Mouse (Mus musculus): ENCODE data around the gene Smim11. TPM values are rescaled to one million over a fixed set of nuclear protein-coding genes. Genes with fewer than 3 reads are reported as not detected.
A peak's percentile ranks its signal among the peaks of the same experiment; 100 is the strongest.

Smim11 gene
- polyA plus RNA-seq, 1 experiment from 2014 or later, result 145 TPM

GRCm38 (mm10) chr16:92353295-92353694 lies 52.2 kb downstream of the Smim11 start:
- Histone ChIP-seq H3K27me3 (peaks cover 44% of the 10 kb centered on the region), H3K36me3 (no peaks in the 10 kb centered on the region), H3K9me3 (no peaks in the 10 kb centered on the region), H3K4me2 (replicated peaks) (no peak overlapping the region), H3K4me3 (no peak overlapping the region), H3K27ac (no peak overlapping the region), H3K4me1 (peaks cover 35% of the 10 kb centered on the region), H3K9ac (no peak overlapping the region)
- ATAC-seq (ENCODE audit: low FRiP score, low read depth), result no peak
- 78% methylated on average over 12 of the region's 12 CpGs for WGBS

- 25% methylated on average over 2 of the region's 2 CpGs for WGBS
- Histone ChIP-seq H3K9me3 (no peaks in the 10 kb centered on the region), H3K36me3 (no peaks in the 10 kb centered on the region), H3K27me3 (peaks cover 38% of the 10 kb centered on the region), H3K27ac (no peak overlapping the region), H3K4me3 (no peak overlapping the region), H3K9ac (no peak overlapping the region), H3K4me2 (replicated peaks) (no peak overlapping the region), H3K4me1 (peaks cover 41% of the 10 kb centered on the region)
- no peak for ATAC-seq (ENCODE audit: low FRiP score, low read depth)
These were observed 52.8 kb downstream of the Smim11 start for GRCm38 (mm10) chr16:92353897-92354296.

- Histone ChIP-seq H3K4me1 (peaks cover 45% of the 10 kb centered on the region), H3K27ac (no peak overlapping the region), H3K36me3 (no peaks in the 10 kb centered on the region), H3K4me3 (no peak overlapping the region), H3K9ac (no peak overlapping the region), H3K9me3 (no peaks in the 10 kb centered on the region), H3K4me2 (replicated peaks) (no peak overlapping the region), H3K27me3 (peaks cover 40% of the 10 kb centered on the region)
- WGBS, result 80% methylated on average over 5 of the region's 5 CpGs
- no peak for ATAC-seq (ENCODE audit: low FRiP score, low read depth)
These were observed 54.3 kb downstream of the Smim11 start for GRCm38 (mm10) chr16:92355366-92355765.

DNA sequence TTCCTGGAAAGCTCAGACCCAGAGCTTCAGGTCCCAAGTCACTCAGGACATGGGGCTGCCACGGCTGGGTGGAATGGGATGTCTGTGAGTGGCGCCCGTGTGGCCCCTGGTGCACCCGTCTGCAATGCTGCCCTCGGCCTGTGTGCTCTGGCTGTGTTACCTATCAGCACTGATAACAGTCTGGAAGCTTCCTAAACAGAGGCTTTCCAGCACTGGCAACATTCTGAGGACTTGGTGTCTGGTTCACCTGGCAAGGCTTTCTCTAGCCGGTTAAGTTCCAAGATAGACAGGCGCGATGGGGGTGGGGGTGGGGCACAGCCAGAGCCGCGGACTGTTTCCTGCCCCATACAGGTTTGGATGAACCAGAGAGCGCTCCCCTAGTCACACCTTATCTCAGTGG lies 54.9 kb downstream of the Smim11 start:
- Histone ChIP-seq H3K9me3 (no peaks in the 10 kb centered on the region), H3K4me1 (peaks cover 45% of the 10 kb centered on the region), H3K27ac (no peak overlapping the region), H3K36me3 (no peaks in the 10 kb centered on the region), H3K9ac (0 out of 2 replicates have a peak overlapping the region, but pooled peaks have one; percentile 8), H3K27me3 (peaks cover 43% of the 10 kb centered on the region), H3K4me3 (no peak overlapping the region), H3K4me2 (replicated peaks) (no peak overlapping the region)
- WGBS, result 73% methylated on average over 11 of the region's 11 CpGs
- no peak for ATAC-seq (ENCODE audit: low FRiP score, low read depth)

DNA sequence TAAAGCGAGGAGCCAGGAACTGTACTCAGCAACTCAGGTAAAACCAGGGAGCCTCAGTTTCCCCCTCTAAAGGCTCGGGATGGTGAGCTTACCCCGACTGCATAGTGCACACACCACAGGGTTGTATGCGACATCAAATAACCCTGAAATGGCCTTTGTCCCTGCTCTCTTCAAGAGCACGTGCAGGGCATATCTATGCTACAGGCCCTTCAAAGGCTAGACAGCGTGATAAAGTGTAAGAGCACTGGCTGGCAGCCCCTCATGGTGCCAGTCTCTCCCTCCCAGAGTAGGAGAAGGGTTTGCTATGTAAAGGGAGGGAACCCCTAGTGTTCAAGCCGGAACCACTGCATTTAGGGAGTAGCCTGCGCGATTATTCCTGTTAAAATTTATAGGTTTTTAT lies 55.9 kb downstream of the Smim11 start:
- 79% methylated on average over 9 of the region's 9 CpGs for WGBS
- Histone ChIP-seq H3K36me3 (no peaks in the 10 kb centered on the region), H3K9me3 (no peaks in the 10 kb centered on the region), H3K4me2 (replicated peaks) (no peak overlapping the region), H3K9ac (no peak overlapping the region), H3K4me1 (peaks cover 45% of the 10 kb centered on the region), H3K27ac (no peak overlapping the region), H3K4me3 (no peak overlapping the region), H3K27me3 (peaks cover 41% of the 10 kb centered on the region)
- ATAC-seq (ENCODE audit: low FRiP score, low read depth), result no peak

DNA sequence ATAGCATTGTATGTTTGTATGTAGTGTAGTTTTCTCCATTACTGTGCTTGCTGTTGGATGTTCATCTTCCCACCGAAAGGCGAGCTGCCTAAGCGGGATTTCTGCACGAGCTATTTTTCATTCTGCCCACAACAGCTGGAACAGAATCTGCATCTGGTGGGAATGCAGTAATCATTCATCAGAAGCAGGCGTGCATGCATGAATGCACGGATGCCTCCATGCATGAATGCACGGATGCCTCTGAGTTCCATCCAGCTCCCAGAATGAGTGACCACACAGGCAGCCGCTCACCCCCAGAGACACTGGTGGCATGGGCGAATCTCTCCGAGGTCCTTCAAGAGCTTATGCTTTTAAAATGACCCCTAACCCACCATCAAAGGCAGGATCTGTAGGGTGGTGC lies 56.5 kb downstream of the Smim11 start:
- H3K4me1 ChIP-seq, result peaks cover 45% of the 10 kb centered on the region
- ATAC-seq (ENCODE audit: low FRiP score, low read depth), result no peak
- 71% methylated on average over 10 of the region's 10 CpGs for WGBS

GRCm38 (mm10) chr16:92358734-92359133 lies 57.6 kb downstream of the Smim11 start:
- no peaks in the 10 kb centered on the region for H3K36me3 ChIP-seq
- H3K27ac ChIP-seq, result no peak overlapping the region
- no peak overlapping the region for H3K9ac ChIP-seq
- H3K4me3 ChIP-seq, result no peak overlapping the region
- peak overlapping the region; percentile 23 for H3K4me2 ChIP-seq (replicated peaks)
- peaks cover 48% of the 10 kb centered on the region for H3K27me3 ChIP-seq
- no peaks in the 10 kb centered on the region for H3K9me3 ChIP-seq
- 0 out of 2 replicates have a peak, but pooled peaks have one; percentile 13 for ATAC-seq (ENCODE audit: low FRiP score, low read depth)
- peaks cover 40% of the 10 kb centered on the region for H3K4me1 ChIP-seq
- 17% methylated on average over 9 of the region's 9 CpGs for WGBS

More for the DNA sequence above, 56.5 kb downstream of the Smim11 start:
- Histone ChIP-seq H3K27me3 (peaks cover 46% of the 10 kb centered on the region), H3K36me3 (no peaks in the 10 kb centered on the region), H3K4me3 (no peak overlapping the region), H3K9me3 (no peaks in the 10 kb centered on the region), H3K4me2 (replicated peaks) (no peak overlapping the region), H3K9ac (no peak overlapping the region), H3K27ac (no peak overlapping the region)

DNA sequence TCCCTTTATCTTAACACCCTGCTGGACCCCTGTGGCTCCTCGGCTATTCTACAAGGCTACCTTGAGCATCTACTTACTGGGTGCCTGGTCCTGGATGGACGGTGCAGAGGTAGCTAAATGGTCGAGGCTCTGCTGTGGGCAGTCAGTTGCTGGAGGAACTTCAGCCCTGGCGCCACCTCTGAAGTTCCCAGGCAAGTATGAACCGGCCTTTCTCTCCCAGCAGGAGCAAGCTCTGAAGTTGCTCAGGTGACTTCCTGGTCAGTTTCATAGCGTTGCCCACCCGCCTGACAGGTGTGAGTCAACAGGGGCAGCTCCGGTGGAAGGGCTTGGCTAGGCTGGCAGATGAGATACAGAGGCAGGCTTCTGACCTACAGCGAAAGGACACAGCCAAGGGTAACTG lies 58.1 kb downstream of the Smim11 start, which contains the start of gene Kcne1:
Kcne1 (minus strand) TSS at position 240 of the 400 bp plus-strand sequence.
- H3K4me1 ChIP-seq, result peaks cover 36% of the 10 kb centered on the region
- H3K9me3 ChIP-seq, result no peaks in the 10 kb centered on the region
- H3K9ac ChIP-seq, result no peak within 1 kb of the TSS
- H3K36me3 ChIP-seq, result no peaks in the 10 kb centered on the region
- WGBS, result 51% methylated on average over 9 of the region's 9 CpGs
- no peak within 1 kb of the TSS for H3K27ac ChIP-seq
- ATAC-seq (ENCODE audit: low FRiP score, low read depth), result no peak
- H3K4me3 ChIP-seq, result no peak within 1 kb of the TSS
- H3K27me3 ChIP-seq, result peaks cover 48% of the 10 kb centered on the region
- peak within 1 kb of the TSS; percentile 23 for H3K4me2 ChIP-seq (replicated peaks)

GRCm38 (mm10) chr16:92360711-92361110 lies 59.6 kb downstream of the Smim11 start:
- WGBS, result 80% methylated on average over 7 of the region's 7 CpGs
- peaks cover 42% of the 10 kb centered on the region for H3K27me3 ChIP-seq

More at GRCm38 (mm10) chr16:92360711-92361110, 59.6 kb downstream of the Smim11 start:
- no peak for ATAC-seq (ENCODE audit: low FRiP score, low read depth)
- H3K9ac ChIP-seq, result no peak overlapping the region
- peaks cover 30% of the 10 kb centered on the region for H3K4me1 ChIP-seq
- H3K27ac ChIP-seq, result no peak overlapping the region
- H3K9me3 ChIP-seq, result no peaks in the 10 kb centered on the region
- no peak overlapping the region for H3K4me2 ChIP-seq (replicated peaks)
- H3K4me3 ChIP-seq, result no peak overlapping the region
- H3K36me3 ChIP-seq, result no peaks in the 10 kb centered on the region

Other genes with a start within 250 kb of the Smim11 start
- 96.1 and 96.5 TPM in 2 replicates for gene Mrps6, start 243.0 kb upstream of the Smim11 start, polyA plus RNA-seq (2015; fragmentation: Nextera tagmentation; extraction: Ambion mirVana)
- 0.18 and 0.57 TPM in 2 replicates for gene Gm49711, start 243.0 kb upstream of the Smim11 start, polyA plus RNA-seq (2015; fragmentation: Nextera tagmentation; extraction: Ambion mirVana)
- gene Slc5a3, start 243.0 kb upstream of the Smim11 start, polyA plus RNA-seq (2015; fragmentation: Nextera tagmentation; extraction: Ambion mirVana), result 7.5 and 9.0 TPM in 2 replicates
- gene Kcne2, start 8.9 kb upstream of the Smim11 start, polyA plus RNA-seq (2015; fragmentation: Nextera tagmentation; extraction: Ambion mirVana), result 0.09 and 0.14 TPM in 2 replicates
- gene Fam243, start 20.2 kb downstream of the Smim11 start, polyA plus RNA-seq (2015; fragmentation: Nextera tagmentation; extraction: Ambion mirVana), result not detected in 2 replicates
- gene Kcne1, start 58.2 kb downstream of the Smim11 start, polyA plus RNA-seq (2015; fragmentation: Nextera tagmentation; extraction: Ambion mirVana), result 0.17 and 0.22 TPM in 2 replicates
- 33.7 and 35.8 TPM in 2 replicates for gene Rcan1, start 169.6 kb downstream of the Smim11 start, polyA plus RNA-seq (2015; fragmentation: Nextera tagmentation; extraction: Ambion mirVana)
- gene Clic6, start 184.4 kb downstream of the Smim11 start, polyA plus RNA-seq (2015; fragmentation: Nextera tagmentation; extraction: Ambion mirVana), result 2.6 and 2.8 TPM in 2 replicates